Mouse (Mus musculus) myocyte (in vitro differentiated cells): Measurements from ENCODE around the gene Sephs2.
A peak's percentile ranks its signal among the peaks of the same experiment; 100 is the strongest.

Experiments
- CEBPB ChIP-seq: IDR thresholded peaks from 2 replicates; pipeline ENCODE4 v1.6.1; 2011; ENCODE audit warnings: mild to moderate bottlenecking, moderate library complexity; ENCODE audit not compliant: poor library complexity, insufficient read depth, severe bottlenecking
- E2F4 ChIP-seq: IDR thresholded peaks from one replicate; pipeline ENCODE4 v1.6.1; 2011; ENCODE audit warnings: mild to moderate bottlenecking, control low read depth, moderate library complexity; ENCODE audit not compliant: insufficient read depth
- MAX ChIP-seq: IDR thresholded peaks from one replicate; pipeline ENCODE4 v1.6.1; 2011; ENCODE audit warnings: low read depth, mild to moderate bottlenecking, control low read depth
- MYOG ChIP-seq, 3 experiments: IDR thresholded peaks; one replicate each; pipeline ENCODE4 v1.6.1; 2011; ENCODE audit warnings: control low read depth in 2 of 3, low read depth in 2 of 3, mild to moderate bottlenecking in 2 of 3; ENCODE audit not compliant: insufficient read length in 2 of 3, control insufficient read depth in 1 of 3, insufficient read depth in 1 of 3
- POLR2A ChIP-seq: IDR thresholded peaks from one replicate; pipeline ENCODE4 v1.6.1; 2011; ENCODE audit warnings: low read depth, mild to moderate bottlenecking, control low read depth, moderate library complexity; ENCODE audit not compliant: insufficient read length
- REST ChIP-seq: IDR thresholded peaks from one replicate; pipeline ENCODE4 v1.6.1; 2011; ENCODE audit warnings: mild to moderate bottlenecking, control low read depth, moderate library complexity; ENCODE audit not compliant: insufficient read depth, insufficient read length
- SRF ChIP-seq: IDR thresholded peaks from one replicate; pipeline ENCODE4 v1.6.1; 2011; ENCODE audit warnings: low read depth; ENCODE audit not compliant: control insufficient read depth, insufficient read length
- TCF12 ChIP-seq: IDR thresholded peaks from one replicate; pipeline ENCODE4 v1.6.1; 2011; ENCODE audit warnings: mild to moderate bottlenecking, control low read depth; ENCODE audit not compliant: poor library complexity, insufficient read depth, severe bottlenecking
- USF1 ChIP-seq: IDR thresholded peaks from one replicate; pipeline ENCODE4 v1.6.1; 2011; ENCODE audit warnings: low read depth, mild to moderate bottlenecking, control low read depth, moderate library complexity

GRCm38 (mm10) chr7:127243870-127244657 lies 29.8 kb downstream of the Sephs2 start, which contains the start of gene Zfp771:
- peak; percentile 86 for TF ChIP-seq POLR2A
- TF ChIP-seq SRF = no peak
- TF ChIP-seq MYOG (IDR thresholded peaks at IDR 0.05; ENCODE audit: control insufficient read depth in 1 of 3, insufficient read depth in 1 of 3, insufficient read length in 2 of 3, low read depth in 2 of 3) = peak in 1 of 3 experiments; percentile 18
- no peak for TF ChIP-seq E2F4
- TF ChIP-seq USF1 = no peak
- no peak for TF ChIP-seq MAX
- TF ChIP-seq TCF12 = no peak
- no peak for TF ChIP-seq CEBPB
- TF ChIP-seq REST = no peak
